Mouse (Mus musculus) Muller cell, postnatal 12 days (primary cell): ENCODE measurements around the gene Zfp853.

Source experiments
- DNase-seq: peaks from one replicate; pipeline ENCODE4 v3.0.0-alpha.2; 2015; ENCODE audit errors: inconsistent ontology term

Zfp853 gene

GRCm38 (mm10) chr5:143292879-143293278, 544 bp downstream of the Zfp853 start:
- DNase-seq, result no peak

GRCm38 (mm10) chr5:143289299-143289698, 4.1 kb downstream of the Zfp853 start:
- no peak for DNase-seq

- DNase-seq, result no peak
Measured at GRCm38 (mm10) chr5:143288378-143288911, 5.0 kb downstream of the Zfp853 start.

- peak; percentile 49 for DNase-seq
Measured at GRCm38 (mm10) chr5:143287774-143288328, 5.6 kb downstream of the Zfp853 start.

- DNase-seq, result no peak
Measured at GRCm38 (mm10) chr5:143284762-143285161, 8.7 kb downstream of the Zfp853 start.

- DNase-seq, result no peak
Measured at GRCm38 (mm10) chr5:143279247-143279646, 14.2 kb downstream of the Zfp853 start.

- DNase-seq, result no peak
Measured at GRCm38 (mm10) chr5:143275761-143276160, 17.7 kb downstream of the Zfp853 start.

GRCm38 (mm10) chr5:143272540-143273330, 20.7 kb downstream of the Zfp853 start:
- no peak for DNase-seq

GRCm38 (mm10) chr5:143272108-143272507, 21.3 kb downstream of the Zfp853 start:
- no peak for DNase-seq

GRCm38 (mm10) chr5:143271642-143272041, 21.8 kb downstream of the Zfp853 start:
- DNase-seq, result peak; percentile 94

GRCm38 (mm10) chr5:143270151-143270519, 23.3 kb downstream of the Zfp853 start:
- DNase-seq, result no peak

- peak; percentile 81 for DNase-seq
Measured at GRCm38 (mm10) chr5:143269363-143270150, 23.9 kb downstream of the Zfp853 start, which contains the start of gene Zfp316. Gene Zfp316, minus strand, starts transcription at chr5:143270022.

- DNase-seq, result no peak
Measured at GRCm38 (mm10) chr5:143268985-143269362, 24.4 kb downstream of the Zfp853 start.

- DNase-seq, result no peak
Measured at GRCm38 (mm10) chr5:143266794-143267193, 26.6 kb downstream of the Zfp853 start.

- no peak for DNase-seq
Measured at GRCm38 (mm10) chr5:143265409-143265808, 28.0 kb downstream of the Zfp853 start.

GRCm38 (mm10) chr5:143264689-143265088, 28.7 kb downstream of the Zfp853 start:
- DNase-seq, result peak; percentile 24

- DNase-seq, result no peak
Measured at GRCm38 (mm10) chr5:143261636-143262035, 31.8 kb downstream of the Zfp853 start.

- no peak for DNase-seq
Measured at GRCm38 (mm10) chr5:143255802-143256201, 37.6 kb downstream of the Zfp853 start.

- DNase-seq, result no peak
Measured at GRCm38 (mm10) chr5:143255131-143255519, 38.3 kb downstream of the Zfp853 start.

GRCm38 (mm10) chr5:143254487-143255130, 38.8 kb downstream of the Zfp853 start:
- DNase-seq, result no peak

GRCm38 (mm10) chr5:143253881-143254486, 39.4 kb downstream of the Zfp853 start:
- no peak for DNase-seq
